Mouse (Mus musculus) liver, embryonic 14 days (tissue): ENCODE results near the gene Grk4. TPM values are rescaled to one million over a fixed set of nuclear protein-coding genes. Genes with fewer than 3 reads are reported as not detected.

Experiments used
- polyA plus RNA-seq: library from polyadenylated mRNA; depleted of rRNA; stranded (reverse); fragments of >200 nt; gene quantifications from 2 replicates; pipeline ENCODE4 v1.2.3, GENCODE M21; 2012; rRNA removed

Grk4 gene
- 0.69 and 0.83 TPM in 2 replicates for polyA plus RNA-seq

DNA sequence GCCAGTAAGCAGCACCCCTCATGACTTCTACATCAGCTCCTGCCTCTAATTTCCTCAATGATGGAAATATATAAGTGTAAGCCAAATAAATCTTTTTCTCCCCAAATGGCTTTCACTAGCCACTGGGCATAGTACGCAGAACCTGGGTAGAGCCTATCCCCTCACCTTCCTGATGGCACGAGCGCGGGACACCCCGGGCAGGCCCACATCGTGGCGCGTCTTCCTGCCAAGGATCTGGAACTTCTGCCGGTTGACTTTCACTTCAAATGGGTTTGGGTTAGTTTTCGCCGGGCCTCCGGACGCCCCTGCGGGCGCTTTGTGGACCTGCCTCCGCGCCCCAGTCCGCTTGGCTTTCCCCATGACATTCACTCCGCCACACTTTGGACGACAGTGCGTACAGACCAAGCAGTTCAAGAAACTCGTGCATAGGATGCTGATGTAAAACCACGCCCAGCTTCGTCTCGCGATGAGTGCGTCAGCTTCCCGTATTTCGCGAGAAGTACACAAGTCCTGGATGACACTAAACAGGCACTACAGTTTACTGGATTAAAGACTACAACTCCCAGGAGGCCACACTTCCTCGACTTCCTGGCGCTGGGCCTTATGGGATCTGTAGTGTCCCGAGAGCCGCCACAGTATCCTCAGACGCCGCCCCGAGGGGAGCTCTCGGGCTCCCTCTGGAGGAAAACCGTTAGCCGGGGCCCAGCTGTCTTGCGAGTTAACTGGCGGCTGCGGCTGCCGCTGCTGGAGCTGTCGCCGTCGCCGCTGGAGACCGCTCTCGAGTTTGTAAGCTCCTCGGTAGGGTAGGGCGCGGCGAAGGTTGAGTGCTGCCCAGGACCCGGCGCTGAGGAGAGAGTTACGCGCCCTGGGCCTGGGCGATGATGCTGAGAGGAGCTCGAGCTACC is at the start of gene Grk4, which contains the start of gene Nop14:
TSS of gene Grk4 (plus strand) at position 694 of the 905 bp plus-strand sequence.
TSS of gene Nop14 (minus strand) at position 463 of the 905 bp plus-strand sequence.

DNA sequence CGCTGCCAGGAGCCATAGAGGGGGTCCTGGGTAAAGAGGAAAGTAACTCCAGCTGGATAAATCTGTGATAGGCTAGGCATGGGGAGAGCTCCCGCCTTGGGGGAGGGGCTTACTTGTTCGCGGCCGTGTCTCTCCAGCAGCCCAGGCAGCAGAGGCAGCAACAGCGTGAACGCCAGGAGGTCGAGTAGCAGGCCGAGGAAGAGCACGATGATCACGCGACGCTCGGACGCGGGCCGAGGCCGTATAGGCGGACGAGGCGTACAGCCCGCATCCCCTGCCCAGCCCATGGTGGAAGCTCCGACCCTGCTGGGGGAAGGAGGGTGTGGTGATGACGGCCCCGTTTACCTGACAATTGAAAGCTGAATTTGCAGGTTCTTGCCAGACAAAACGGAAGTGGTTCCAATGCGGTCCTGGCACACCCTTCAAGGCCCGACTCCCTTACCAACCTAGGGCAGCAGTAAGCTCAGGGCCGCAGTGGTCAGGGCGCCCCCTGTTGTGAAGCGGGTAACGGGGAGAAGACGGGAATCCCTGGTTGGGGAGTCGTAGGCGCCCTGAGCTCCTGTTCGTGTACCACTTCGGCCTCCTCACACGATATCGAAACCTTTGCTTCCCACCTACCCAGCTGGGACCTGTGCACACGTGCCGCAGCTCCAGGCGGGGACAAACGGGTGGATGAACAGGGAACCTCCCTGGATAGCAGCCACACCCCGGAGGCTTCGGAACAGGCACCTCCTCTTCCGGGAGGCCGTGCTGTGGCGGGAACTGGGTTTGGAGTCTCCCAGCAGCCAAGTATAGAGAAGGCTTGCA is 23.5 kb upstream of the Grk4 start, which contains the start of gene Mfsd10:
TSS of gene Mfsd10 (minus strand) at position 732 of the 807 bp plus-strand sequence.

DNA sequence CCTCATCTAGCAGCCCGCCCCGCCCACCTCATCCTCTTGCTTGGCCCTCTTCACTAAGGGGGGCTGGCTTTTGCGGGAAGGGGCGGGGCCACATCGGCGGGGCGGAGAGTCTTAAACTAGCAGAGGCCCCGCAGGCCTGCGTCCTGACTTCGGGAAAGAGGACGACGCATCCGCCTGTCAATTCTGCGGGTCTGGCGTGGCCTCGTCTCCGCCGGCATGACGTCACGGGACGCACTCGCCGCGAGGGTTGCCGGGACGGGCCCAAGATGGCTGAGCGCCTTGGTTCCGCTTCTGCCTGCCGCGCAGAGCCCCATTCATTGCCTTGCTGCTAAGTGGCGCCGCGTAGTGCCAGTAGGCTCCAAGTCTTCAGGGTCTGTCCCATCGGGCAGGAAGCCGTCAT is 101.3 kb downstream of the Grk4 start, which contains the start of gene Htt:
TSS of gene Htt (plus strand) at position 232 of the 400 bp plus-strand sequence.

Other genes with a start within 250 kb of the Grk4 start
- 5.5 and 5.9 TPM in 2 replicates for gene Tnip2, start 146.4 kb upstream of the Grk4 start, polyA plus RNA-seq
- gene Sh3bp2, start 134.5 kb upstream of the Grk4 start, polyA plus RNA-seq, result 4.2 and 5.1 TPM in 2 replicates
- 103 and 124 TPM in 2 replicates for gene Add1, start 86.7 kb upstream of the Grk4 start, polyA plus RNA-seq
- gene Mfsd10, start 23.2 kb upstream of the Grk4 start, polyA plus RNA-seq, result 48.1 and 54.7 TPM in 2 replicates
- 14.7 and 14.8 TPM in 2 replicates for gene Nop14, start 231 bp upstream of the Grk4 start, polyA plus RNA-seq
- gene Htt, start 101.4 kb downstream of the Grk4 start, polyA plus RNA-seq, result 5.7 and 6.7 TPM in 2 replicates
- 0.84 and 1.2 TPM in 2 replicates for gene Msantd1, start 247.6 kb downstream of the Grk4 start, polyA plus RNA-seq